Mouse (Mus musculus) megakaryocyte, embryonic 14.5 days (primary cell): ENCODE results near the gene Mmp15.

Experiments used
- FLI1 ChIP-seq: IDR thresholded peaks from 2 replicates; pipeline ENCODE4 v1.6.1; 2012; ENCODE audit warnings: low read length, inconsistent platforms, mixed read lengths
- GATA1 ChIP-seq: IDR thresholded peaks from 3 replicates; pipeline ENCODE4 v1.6.1; 2012; ENCODE audit warnings: mixed read lengths, low read length, inconsistent platforms, borderline replicate concordance

- TF ChIP-seq GATA1 (no peak), FLI1 (no peak)
Measured at GRCm38 (mm10) chr8:95377101-95377500, 25.0 kb downstream of the Mmp15 start.
